Mouse (Mus musculus) forebrain, postnatal 0 days (tissue): Measurements from ENCODE around the gene Fgd1. TPM values are rescaled to one million over a fixed set of nuclear protein-coding genes. Genes with fewer than 3 reads are reported as not detected.
A peak's percentile ranks its signal among the peaks of the same experiment; 100 is the strongest.

Experiments used
- ATAC-seq: fragments of 200-750 bp; cut with Nextera tagmentation; 2 replicates; pipeline ENCODE4 v1.8.0; 2017; ENCODE audit warnings: mild to moderate bottlenecking, moderate library complexity
- DNase-seq: peaks from one replicate; pipeline ENCODE4 v3.0.0-alpha.2; 2015
- H3K27ac ChIP-seq: fragments of 300-500 bp; sonication (generic); 2 replicates; pipeline ENCODE4 v1.5.1; 2014; ENCODE audit warnings: low read depth, mild to moderate bottlenecking, antibody characterized with exemption, low read length, moderate library complexity, mixed read lengths
- H3K27me3 ChIP-seq: fragments of 300-500 bp; sonication (generic); 2 replicates; pipeline ENCODE4 v1.6.1; 2014; ENCODE audit warnings: mild to moderate bottlenecking, low read length, mixed read lengths; ENCODE audit not compliant: insufficient read depth
- H3K36me3 ChIP-seq: fragments of 300-500 bp; sonication (generic); 2 replicates; pipeline ENCODE4 v1.6.1; 2014; ENCODE audit warnings: mild to moderate bottlenecking, moderate library complexity; ENCODE audit not compliant: insufficient read depth
- H3K4me1 ChIP-seq: fragments of 300-500 bp; sonication (generic); 2 replicates; pipeline ENCODE4 v1.6.1; 2014; ENCODE audit warnings: antibody characterized with exemption; ENCODE audit not compliant: insufficient read depth
- H3K4me2 ChIP-seq: fragments of 300-500 bp; sonication (generic); 2 replicates; pipeline ENCODE4 v1.6.1; 2014; ENCODE audit warnings: low read depth, mild to moderate bottlenecking, moderate library complexity
- H3K4me3 ChIP-seq: fragments of 300-500 bp; sonication (generic); 2 replicates; pipeline ENCODE4 v1.5.1; 2014; ENCODE audit warnings: low read depth, low read length, mixed read lengths
- H3K9ac ChIP-seq: fragments of 300-500 bp; sonication (generic); 2 replicates; pipeline ENCODE4 v1.6.1; 2014; ENCODE audit warnings: mild to moderate bottlenecking
- H3K9me3 ChIP-seq: fragments of 300-500 bp; sonication (generic); 2 replicates; pipeline ENCODE4 v1.6.1; 2016; ENCODE audit warnings: low read length
- CTCF ChIP-seq: sonication (generic); IDR thresholded peaks from 2 replicates; pipeline ENCODE4 v1.5.1; 2016; ENCODE audit warnings: antibody characterized with exemption, control low read depth, low read depth
- WGBS: fragments of 180-500 bp; shearing (Covaris S2); extraction: QIAGEN DNeasy Blood & Tissue Kit; methylation state at CpG from one replicate; pipeline ENCODE4 v1.1.7; 2014; 5-methylcytosine and 5-hydroxymethylcytosine counted together
- polyA plus RNA-seq: library from polyadenylated mRNA; unstranded; fragments of >200 nt; fragmentation: Nextera tagmentation; extraction: Ambion mirVana; gene quantifications from 2 replicates; pipeline ENCODE4 v1.2.1, GENCODE M21; 2015
- total RNA-seq: library from RNA; depleted of rRNA; stranded (reverse); fragments of >200 nt; gene quantifications from 2 replicates; pipeline ENCODE4 v1.2.3, GENCODE M21; 2014; rRNA removed

Fgd1 gene
- total RNA-seq: 37.2 and 42.1 TPM in 2 replicates
- polyA plus RNA-seq: 10.2 and 14.6 TPM in 2 replicates

GRCm38 (mm10) chrX:151045850-151046249 is at the start of gene Fgd1:
Fgd1 (plus strand) TSS chrX:151046150.
- Histone ChIP-seq H3K36me3 (no peaks in the 10 kb centered on the region), H3K9me3 (no peaks in the 10 kb centered on the region), H3K4me2 (peak within 1 kb of the TSS; percentile 55), H3K4me1 (peaks cover 4% of the 10 kb centered on the region; the same call in 1 of the 2 replicates), H3K9ac (peak within 1 kb of the TSS; percentile 71), H3K27me3 (no peaks in the 10 kb centered on the region), H3K27ac (peak within 1 kb of the TSS; percentile 85), H3K4me3 (peak within 1 kb of the TSS; percentile 56)
- 96% methylated on average over 8 of the region's 8 CpGs for WGBS
- ATAC-seq: no peak
- DNase-seq: no peak
- no peak for TF ChIP-seq CTCF

- ATAC-seq (no peak), DNase-seq (no peak)
- H3K4me2 ChIP-seq: no peak overlapping the region
- H3K27me3 ChIP-seq: no peaks in the 10 kb centered on the region
- H3K4me3 ChIP-seq: no peak overlapping the region
- no peak for TF ChIP-seq CTCF
- no peaks in the 10 kb centered on the region for H3K9me3 ChIP-seq
- no peaks in the 10 kb centered on the region for H3K4me1 ChIP-seq
- H3K36me3 ChIP-seq: peaks cover 36% of the 10 kb centered on the region
- H3K9ac ChIP-seq: no peak overlapping the region
- 85% methylated on average over 3 of the region's 3 CpGs for WGBS
- no peak overlapping the region for H3K27ac ChIP-seq
Measured at GRCm38 (mm10) chrX:150996775-150997174, 49.2 kb upstream of the Fgd1 start.

- Histone ChIP-seq H3K9me3 (no peaks in the 10 kb centered on the region), H3K4me2 (peak within 1 kb of the TSS; percentile 48), H3K4me1 (no peaks in the 10 kb centered on the region), H3K27me3 (no peaks in the 10 kb centered on the region), H3K9ac (peak within 1 kb of the TSS; percentile 53), H3K36me3 (peaks cover 3% of the 10 kb centered on the region; the same call in 1 of the 2 replicates), H3K27ac (peak within 1 kb of the TSS; percentile 85), H3K4me3 (peak within 1 kb of the TSS; percentile 44)
- ATAC-seq: peak; percentile 97
- peak; percentile 66 for TF ChIP-seq CTCF
- 31% methylated on average over 43 of the region's 43 CpGs for WGBS
- peak; percentile 94 for DNase-seq
Measured at GRCm38 (mm10) chrX:151016938-151017877, 28.7 kb upstream of the Fgd1 start, which contains the start of gene Gnl3l. Gnl3l (minus strand) TSS chrX:151017322.

GRCm38 (mm10) chrX:151017897-151018296 is 28.1 kb upstream of the Fgd1 start:
- 28% methylated on average over 3 of the region's 3 CpGs for WGBS
- no peak for DNase-seq
- Histone ChIP-seq H3K9ac (peak overlapping the region; percentile 53), H3K4me3 (peak overlapping the region; percentile 44), H3K4me2 (peak overlapping the region; percentile 48), H3K4me1 (no peaks in the 10 kb centered on the region), H3K27me3 (no peaks in the 10 kb centered on the region), H3K36me3 (no peaks in the 10 kb centered on the region), H3K27ac (peak overlapping the region; percentile 85), H3K9me3 (no peaks in the 10 kb centered on the region)
- no peak for ATAC-seq
- TF ChIP-seq CTCF: no peak

- DNase-seq: no peak
- TF ChIP-seq CTCF: no peak
- Histone ChIP-seq H3K4me3 (no peak overlapping the region), H3K9ac (no peak overlapping the region), H3K36me3 (no peaks in the 10 kb centered on the region), H3K4me1 (no peaks in the 10 kb centered on the region), H3K9me3 (no peaks in the 10 kb centered on the region), H3K27ac (0 out of 2 replicates have a peak overlapping the region, but pooled peaks have one; percentile 85), H3K4me2 (no peak overlapping the region; the same call in 1 of the 2 replicates), H3K27me3 (no peaks in the 10 kb centered on the region)
- 79% methylated on average over 3 of the region's 3 CpGs for WGBS
- ATAC-seq: no peak
Measured at GRCm38 (mm10) chrX:151018798-151019197, 27.2 kb upstream of the Fgd1 start.

- Histone ChIP-seq H3K4me3 (no peak overlapping the region), H3K9ac (no peak overlapping the region), H3K27me3 (no peaks in the 10 kb centered on the region), H3K4me2 (no peak overlapping the region), H3K9me3 (no peaks in the 10 kb centered on the region), H3K4me1 (no peaks in the 10 kb centered on the region), H3K27ac (no peak overlapping the region), H3K36me3 (no peaks in the 10 kb centered on the region)
- ATAC-seq (no peak), DNase-seq (no peak)
- TF ChIP-seq CTCF: no peak
- 74% methylated on average over 3 of the region's 3 CpGs for WGBS
Measured at GRCm38 (mm10) chrX:151031400-151031799, 14.6 kb upstream of the Fgd1 start.

GRCm38 (mm10) chrX:151041223-151041622 is 4.7 kb upstream of the Fgd1 start:
- ATAC-seq (no peak), DNase-seq (no peak)
- Histone ChIP-seq H3K27me3 (no peaks in the 10 kb centered on the region), H3K4me2 (no peak overlapping the region), H3K27ac (no peak overlapping the region), H3K9ac (no peak overlapping the region), H3K4me1 (no peaks in the 10 kb centered on the region), H3K36me3 (no peaks in the 10 kb centered on the region), H3K4me3 (no peak overlapping the region), H3K9me3 (no peaks in the 10 kb centered on the region)
- TF ChIP-seq CTCF: no peak
- 53% methylated on average over 5 of the region's 5 CpGs for WGBS
